Mouse (Mus musculus) urinary bladder, adult 18-20 months (tissue): ENCODE results near the gene Dpm3.
"Not testable (repeated sequence)": the region's sequence is repeated elsewhere in the genome, so short reads cannot be mapped to it uniquely, and the experiment has no call there.

ENCODE experiments used
- DNase-seq, 2 experiments: peaks; one replicate each; pipeline ENCODE4 v3.0.0; 2022; ENCODE audit warnings: low spot score in 2 of 2, mixed read lengths in 2 of 2

The Dpm3 gene

DNA sequence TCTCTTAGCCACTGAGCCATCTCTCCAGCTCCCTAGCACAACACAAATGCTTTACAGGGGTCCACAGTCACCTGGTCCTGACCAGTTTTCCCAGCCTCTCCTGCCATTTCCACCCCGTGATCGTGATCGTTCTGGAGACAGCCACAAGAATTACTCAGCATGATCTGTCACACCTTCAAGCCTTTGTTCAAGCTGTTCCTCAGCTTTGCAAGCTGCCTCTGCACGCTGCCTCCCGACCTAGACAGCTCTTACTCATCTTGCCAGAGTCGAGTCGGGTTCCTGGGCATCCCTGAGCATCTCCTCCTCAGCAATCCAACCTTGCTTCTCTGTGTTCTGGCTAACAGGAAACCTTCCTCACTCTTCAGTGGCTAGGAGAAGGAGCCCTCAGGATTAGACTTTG, at the start of gene Dpm3:
Gene Dpm3 (plus strand): TSS at position 283 of the 400 bp plus-strand sequence.
- no peak for DNase-seq

DNA sequence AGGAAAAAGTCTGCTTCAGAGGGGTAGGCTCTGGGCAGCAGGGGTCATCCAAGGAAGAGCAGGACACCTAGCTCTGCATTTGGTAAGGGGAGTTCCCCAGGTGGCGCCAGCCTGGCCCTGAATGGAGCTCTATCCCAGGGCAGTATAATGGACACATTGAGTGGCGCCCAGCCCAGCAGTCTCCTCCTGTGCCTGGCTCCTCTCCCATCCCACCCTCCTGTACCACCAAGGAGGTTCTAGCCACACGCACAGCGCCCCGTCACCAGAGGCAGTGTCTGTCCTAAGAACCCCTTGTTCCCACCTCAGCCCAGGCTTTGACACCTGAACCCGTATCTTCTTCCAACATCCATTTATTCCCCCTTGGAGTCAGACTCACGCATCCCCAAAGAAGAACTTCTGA, 49.4 kb upstream of the Dpm3 start:
- DNase-seq = no peak

GRCm38 (mm10) chr3:89210162-89210561, 49.0 kb upstream of the Dpm3 start:
- no peak for DNase-seq

GRCm38 (mm10) chr3:89210731-89211130, 48.4 kb upstream of the Dpm3 start:
- no peak for DNase-seq

DNA sequence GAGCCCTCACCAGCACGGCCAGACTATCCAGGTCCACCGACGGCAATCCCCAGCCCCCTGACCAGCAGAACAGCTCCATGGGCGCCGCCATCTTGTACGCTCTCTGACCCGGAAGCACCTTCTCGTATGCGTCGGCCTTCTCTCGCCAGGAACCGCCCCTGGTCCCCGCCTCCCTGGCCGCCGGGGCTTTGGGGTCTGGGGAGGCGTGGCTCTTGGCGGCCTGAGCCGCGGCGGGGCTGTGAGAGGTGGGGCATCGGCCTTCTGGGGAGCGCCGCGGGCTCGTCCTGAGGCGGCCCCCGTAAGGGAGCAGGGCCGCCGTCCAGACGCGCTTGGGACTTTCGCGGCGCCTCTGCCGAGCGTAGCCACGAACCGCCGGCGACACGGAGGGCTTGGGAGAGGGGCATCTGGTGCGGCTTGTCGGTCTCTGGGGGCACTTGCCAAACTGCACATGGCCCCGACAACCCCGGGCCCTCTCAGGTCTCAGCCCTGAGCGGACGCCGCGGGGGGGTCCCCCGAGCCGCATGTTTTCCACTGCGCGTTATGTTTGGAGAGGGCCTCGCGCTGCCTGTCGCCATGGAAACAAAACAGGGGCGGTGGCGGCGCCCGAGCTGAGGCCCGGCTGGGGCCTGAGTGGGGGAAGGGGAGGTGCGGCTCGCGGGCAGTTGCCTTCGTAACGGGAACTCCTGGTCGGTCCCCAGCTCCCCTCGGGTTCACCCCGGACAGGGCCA, 45.2 kb upstream of the Dpm3 start:
- peak; percentile 92 for DNase-seq

DNA sequence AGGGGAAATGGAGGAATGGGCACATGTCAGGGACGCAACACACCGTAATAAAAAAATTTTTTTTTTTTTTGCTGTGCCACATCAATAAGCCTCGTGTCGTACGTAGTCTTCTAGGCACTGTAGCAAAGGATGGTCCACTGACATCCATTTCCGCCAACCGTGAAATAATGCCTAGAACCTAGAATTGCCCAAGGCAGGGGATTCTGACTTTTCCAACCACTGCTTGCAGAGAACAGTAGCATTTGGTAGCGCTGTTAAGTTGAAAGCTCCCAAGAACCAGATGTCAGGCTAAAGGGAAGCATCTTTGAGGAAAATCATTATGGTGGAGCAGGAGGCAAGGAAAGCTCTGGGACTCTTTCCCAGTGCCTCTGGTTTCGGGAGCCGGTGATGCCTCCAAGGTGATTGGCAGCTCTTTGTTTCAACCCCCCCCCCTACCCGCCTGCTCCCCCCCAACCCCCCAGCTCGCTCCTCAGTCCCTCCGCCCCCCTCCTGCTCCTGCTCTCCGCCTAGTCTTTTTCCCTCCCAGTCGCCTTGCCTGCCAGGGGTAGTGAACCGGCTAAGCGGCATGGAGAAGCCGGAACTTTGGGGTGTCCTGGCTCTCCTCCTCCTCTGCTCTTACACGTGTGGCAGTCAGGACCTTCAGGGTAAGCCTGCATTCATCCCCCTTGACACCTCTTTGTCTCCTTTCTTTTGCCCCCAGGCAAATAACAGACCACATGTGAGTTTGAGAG, 44.3 kb upstream of the Dpm3 start, which contains the start of gene Thbs3:
Gene Thbs3 (plus strand): TSS at position 500 of the 731 bp plus-strand sequence.
- no peak for DNase-seq

DNA sequence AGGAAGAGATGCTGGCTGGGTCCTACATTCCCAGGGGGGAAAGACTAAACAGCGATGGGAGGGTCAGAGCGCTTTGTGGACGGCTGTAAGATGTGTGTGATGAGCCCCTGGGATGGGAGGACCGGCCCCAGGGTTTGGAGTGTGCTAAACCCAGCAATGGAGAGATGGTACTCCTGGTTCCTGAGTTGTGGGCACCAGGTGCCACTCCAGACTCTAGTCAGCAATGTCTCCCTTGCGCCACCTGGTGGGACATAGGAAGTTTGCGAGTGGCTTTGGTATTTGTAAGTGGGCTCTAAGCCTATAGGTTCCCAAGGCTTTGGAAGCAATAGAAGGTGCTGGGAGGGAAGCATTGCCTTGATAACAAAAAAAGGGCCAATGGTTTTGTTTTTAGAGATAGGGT, 43.3 kb upstream of the Dpm3 start:
- peak; percentile 65 to 75 for DNase-seq

DNA sequence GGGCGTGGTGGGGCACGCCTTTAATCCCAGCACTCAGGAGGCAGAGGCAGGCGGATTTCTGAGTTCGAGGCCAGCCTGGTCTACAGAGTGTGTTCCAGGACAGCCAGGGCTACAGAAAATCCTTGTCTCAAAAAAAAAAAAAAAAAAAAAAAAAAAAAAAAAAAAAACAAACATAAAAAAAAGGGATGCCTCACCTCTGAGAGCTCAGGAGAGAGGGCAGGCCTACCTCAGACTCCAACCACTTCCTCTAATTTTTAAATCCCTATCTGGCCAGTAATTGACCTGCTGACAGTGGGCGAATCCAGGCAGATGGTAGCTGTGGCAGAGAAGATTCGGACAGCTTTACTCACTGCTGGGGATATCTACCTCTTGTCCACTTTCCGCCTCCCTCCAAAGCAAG, 42.8 kb upstream of the Dpm3 start:
- not testable (repeated sequence) for DNase-seq

GRCm38 (mm10) chr3:89218271-89218670, 40.9 kb upstream of the Dpm3 start:
- no peak for DNase-seq

- DNase-seq = no peak
Observed at GRCm38 (mm10) chr3:89219546-89219945, 39.6 kb upstream of the Dpm3 start.

- DNase-seq = no peak
Observed at GRCm38 (mm10) chr3:89221167-89221566, 38.0 kb upstream of the Dpm3 start.

- DNase-seq = no peak
Observed at GRCm38 (mm10) chr3:89224796-89225195, 34.4 kb upstream of the Dpm3 start.

DNA sequence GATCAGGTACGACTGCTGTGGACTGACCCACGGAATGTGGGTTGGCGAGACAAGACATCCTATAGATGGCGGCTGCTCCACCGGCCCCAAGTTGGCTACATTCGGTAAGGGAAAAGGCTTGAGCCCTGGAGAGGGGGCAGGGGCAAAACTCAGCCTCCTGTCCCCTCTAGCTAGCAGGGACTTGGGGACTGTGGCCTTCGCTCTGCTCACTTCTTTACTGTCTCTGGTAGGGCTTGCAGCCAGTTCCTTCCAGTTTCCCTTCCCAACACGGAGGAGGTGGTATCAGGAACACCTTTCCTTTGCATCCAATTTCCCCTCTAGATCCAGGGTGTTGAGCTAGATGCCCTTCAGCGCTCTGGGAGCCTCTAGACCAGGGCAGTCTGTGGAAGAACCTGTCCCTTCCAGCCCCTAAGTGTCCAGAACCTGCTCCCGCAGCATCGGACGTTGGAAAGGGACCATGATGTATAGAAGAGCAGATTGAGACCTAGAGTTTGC, 33.8 kb upstream of the Dpm3 start:
- no peak for DNase-seq

- no peak for DNase-seq
Observed at GRCm38 (mm10) chr3:89225918-89226317, 33.2 kb upstream of the Dpm3 start.

GRCm38 (mm10) chr3:89226361-89226760, 32.8 kb upstream of the Dpm3 start:
- DNase-seq = no peak

DNA sequence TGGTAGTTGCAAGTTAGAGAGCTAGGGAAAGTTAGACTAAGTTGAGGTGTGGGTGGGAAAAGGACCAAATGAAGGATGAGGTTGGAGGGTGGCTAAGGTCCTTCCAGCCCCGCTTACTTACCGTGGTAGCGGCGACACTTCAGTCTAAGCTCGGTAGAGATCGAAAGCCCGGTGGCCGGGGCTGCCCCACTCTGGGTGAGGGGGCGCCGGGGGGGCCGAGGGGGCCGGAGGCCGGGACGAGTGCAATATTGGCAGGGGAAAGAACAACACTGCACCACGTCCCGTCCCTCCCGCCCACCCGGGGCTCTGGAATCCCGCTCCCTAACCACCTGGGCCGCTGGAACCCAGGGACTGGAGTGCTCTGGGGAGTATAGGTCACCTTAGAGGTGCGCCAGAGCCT, 32.3 kb upstream of the Dpm3 start, which contains the start of gene Mtx1:
Gene Mtx1 (minus strand): TSS at position 189 of the 400 bp plus-strand sequence.
- no peak for DNase-seq

- peak in 1 of 2 experiments; percentile 84 for DNase-seq
Observed at GRCm38 (mm10) chr3:89227307-89228179, 31.6 kb upstream of the Dpm3 start.

DNA sequence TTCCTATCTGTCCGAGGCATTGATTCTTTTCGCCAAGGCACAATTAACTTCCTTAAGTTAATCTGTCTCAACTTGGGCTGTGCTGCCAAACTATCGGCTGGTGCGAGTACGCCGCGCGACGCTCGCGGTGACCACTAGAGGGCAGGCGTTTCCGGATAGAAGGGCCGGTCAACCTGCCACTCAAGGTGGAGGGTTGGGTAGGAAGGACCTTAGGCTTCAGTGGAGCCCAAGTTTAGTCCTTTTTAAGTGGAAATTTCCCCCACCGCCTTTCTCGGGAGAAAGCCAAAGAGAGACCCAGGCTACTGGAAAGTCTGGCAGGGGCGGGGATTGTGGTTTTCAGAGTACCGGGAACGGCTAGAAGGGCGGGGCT, 31.0 kb upstream of the Dpm3 start:
- DNase-seq = peak; percentile 75 to 89

DNA sequence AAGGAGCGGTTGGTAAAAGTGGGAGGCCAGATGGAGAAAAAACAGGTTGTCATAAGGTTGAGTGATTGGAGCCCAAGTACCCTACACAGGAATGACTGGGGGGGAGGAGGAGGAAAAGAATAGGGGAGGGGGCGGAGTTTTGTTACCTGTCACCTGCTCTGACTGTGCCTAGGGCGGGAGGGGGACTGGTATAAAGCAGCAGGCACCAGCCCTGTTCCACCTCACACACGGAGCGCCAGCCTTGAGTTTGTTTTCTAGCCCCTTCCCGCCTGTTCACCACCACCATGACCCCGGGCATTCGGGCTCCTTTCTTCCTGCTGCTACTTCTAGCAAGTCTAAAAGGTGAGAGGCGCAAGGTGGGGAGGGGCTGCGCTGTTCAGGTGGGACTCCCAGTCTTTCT, 30.3 kb upstream of the Dpm3 start, which contains the start of gene Muc1:
Gene Muc1 (plus strand): TSS at position 222 of the 400 bp plus-strand sequence.
- DNase-seq = no peak

DNA sequence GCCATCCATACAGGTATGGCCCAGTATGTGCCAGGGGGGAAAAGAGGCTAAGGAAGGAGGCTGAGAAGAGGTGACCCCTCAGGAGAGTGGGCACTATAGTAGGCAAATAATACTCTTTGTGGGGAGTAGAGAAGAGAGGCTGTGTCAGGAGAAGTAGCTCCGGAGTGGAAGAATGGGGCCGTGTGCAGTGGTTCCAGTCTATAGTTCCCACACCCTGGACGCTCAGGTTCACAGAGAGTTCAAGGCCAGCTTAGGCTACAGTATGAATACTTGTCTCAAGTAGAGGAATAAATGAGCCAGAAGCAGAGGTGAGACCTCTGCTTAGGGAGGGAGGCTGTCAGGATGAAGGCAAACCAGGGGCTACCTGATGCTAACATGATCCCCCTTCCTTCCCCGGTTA, 29.9 kb upstream of the Dpm3 start:
- DNase-seq = no peak

DNA sequence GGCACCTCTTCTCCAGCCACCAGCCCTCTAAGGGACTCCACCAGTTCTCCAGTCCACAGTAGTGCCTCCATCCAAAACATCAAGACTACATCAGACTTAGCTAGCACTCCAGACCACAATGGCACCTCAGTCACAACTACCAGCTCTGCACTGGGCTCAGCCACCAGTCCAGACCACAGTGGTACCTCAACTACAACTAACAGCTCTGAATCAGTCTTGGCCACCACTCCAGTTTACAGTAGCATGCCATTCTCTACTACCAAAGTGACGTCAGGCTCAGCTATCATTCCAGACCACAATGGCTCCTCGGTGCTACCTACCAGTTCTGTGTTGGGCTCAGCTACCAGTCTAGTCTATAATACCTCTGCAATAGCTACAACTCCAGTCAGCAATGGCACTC, 28.6 kb upstream of the Dpm3 start:
- no peak for DNase-seq

DNA sequence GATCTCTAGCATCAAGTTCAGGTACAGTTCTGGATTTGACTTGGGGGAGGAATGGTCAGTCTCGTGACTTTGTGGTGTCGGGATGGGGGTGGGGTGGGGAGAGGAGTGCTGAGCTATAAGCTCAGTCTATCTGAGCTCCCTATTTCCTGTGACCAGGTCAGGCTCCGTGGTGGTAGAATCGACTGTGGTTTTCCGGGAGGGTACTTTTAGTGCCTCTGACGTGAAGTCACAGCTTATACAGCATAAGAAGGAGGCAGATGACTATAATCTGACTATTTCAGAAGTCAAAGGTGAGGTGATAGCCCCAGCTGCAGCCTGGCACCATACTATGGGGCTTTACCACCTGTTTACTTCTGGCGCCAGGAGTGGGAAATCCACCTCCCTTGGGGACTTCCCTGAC, 27.8 kb upstream of the Dpm3 start:
- DNase-seq = no peak
